Mouse (Mus musculus): ENCODE results near the gene Samd15. TPM values are rescaled to one million over a fixed set of nuclear protein-coding genes. Genes with fewer than 3 reads are reported as not detected.
"Not testable (repeated sequence)": the region's sequence is repeated elsewhere in the genome, so short reads cannot be mapped to it uniquely, and the experiment has no call there.

Gene Samd15
- total RNA-seq (2021), result under 1 TPM; 0.34 to 0.72 TPM

- intact Hi-C loops (cut with DNase I), result loop anchor here (5.0 kb wide), 1 partner anchor 52 kb away; the partner anchor contains the start of genes Gstz1 and Pomt2
- DNase-seq, result peak; percentile 46 to 55
Observed at GRCm38 (mm10) chr12:87199206-87199972, at the start of gene Samd15. Samd15 (plus strand) TSS chr12:87199723.

GRCm38 (mm10) chr12:87154448-87154847 lies 45.1 kb upstream of the Samd15 start:
- intact Hi-C loops (cut with DNase I), result not testable (repeated sequence)

GRCm38 (mm10) chr12:87157361-87157760 lies 42.2 kb upstream of the Samd15 start:
- intact Hi-C loops (cut with DNase I), result no loop called here

More at GRCm38 (mm10) chr12:87154448-87154847, 45.1 kb upstream of the Samd15 start:
- DNase-seq, result not testable (repeated sequence)

GRCm38 (mm10) chr12:87158099-87158498 lies 41.4 kb upstream of the Samd15 start:
- no peak for DNase-seq
- intact Hi-C loops (cut with DNase I), result no loop called here

More at GRCm38 (mm10) chr12:87157361-87157760, 42.2 kb upstream of the Samd15 start:
- DNase-seq, result no peak

GRCm38 (mm10) chr12:87160310-87160709 lies 39.2 kb upstream of the Samd15 start:
- intact Hi-C loops (cut with DNase I), result no loop called here
- no peak for DNase-seq

- DNase-seq, result no peak
- intact Hi-C loops (cut with DNase I), result no loop called here
Observed at GRCm38 (mm10) chr12:87160815-87161214, 38.7 kb upstream of the Samd15 start.

- intact Hi-C loops (cut with DNase I), result no loop called here
- no peak for DNase-seq
Observed at GRCm38 (mm10) chr12:87175194-87175946, 24.2 kb upstream of the Samd15 start.

GRCm38 (mm10) chr12:87177631-87178030 lies 21.9 kb upstream of the Samd15 start:
- intact Hi-C loops (cut with DNase I), result no loop called here
- DNase-seq, result no peak

- no peak for DNase-seq
- intact Hi-C loops (cut with DNase I), result no loop called here
Observed at GRCm38 (mm10) chr12:87193008-87193407, 6.5 kb upstream of the Samd15 start.

GRCm38 (mm10) chr12:87195069-87195468 lies 4.5 kb upstream of the Samd15 start:
- DNase-seq, result no peak
- intact Hi-C loops (cut with DNase I), result loop anchor here (5.0 kb wide), 1 partner anchor 48 kb away; the partner anchor contains the start of genes Gstz1 and Pomt2

GRCm38 (mm10) chr12:87196310-87196709 lies 3.2 kb upstream of the Samd15 start:
- DNase-seq, result no peak
- intact Hi-C loops (cut with DNase I), result loop anchor here (5.0 kb wide), 1 partner anchor 49 kb away; the partner anchor contains the start of genes Gstz1 and Pomt2

GRCm38 (mm10) chr12:87198792-87199191 lies 731 bp upstream of the Samd15 start:
- no peak for DNase-seq
- intact Hi-C loops (cut with DNase I), result loop anchor here (5.0 kb wide), 1 partner anchor 51 kb away; the partner anchor contains the start of genes Gstz1 and Pomt2

- DNase-seq, result peak; percentile 83 to 85
- intact Hi-C loops (cut with DNase I), result loop anchor here (5.0 kb wide), 1 partner anchor 53 kb away; the partner anchor contains the start of genes Gstz1 and Pomt2
Observed at GRCm38 (mm10) chr12:87199973-87200586, 557 bp downstream of the Samd15 start, which contains the start of gene Tmed8. Tmed8 (minus strand) TSS chr12:87200454.

- intact Hi-C loops (cut with DNase I), result no loop called here
- no peak for DNase-seq
Observed at GRCm38 (mm10) chr12:87201694-87202093, 2.2 kb downstream of the Samd15 start.

GRCm38 (mm10) chr12:87205789-87206188 lies 6.3 kb downstream of the Samd15 start:
- DNase-seq; intact Hi-C loops (cut with DNase I): not testable (repeated sequence)

- DNase-seq, result no peak
- intact Hi-C loops (cut with DNase I), result no loop called here
Observed at GRCm38 (mm10) chr12:87212844-87213606, 13.5 kb downstream of the Samd15 start.

GRCm38 (mm10) chr12:87216053-87216452 lies 16.5 kb downstream of the Samd15 start:
- no peak for DNase-seq
- intact Hi-C loops (cut with DNase I), result no loop called here

GRCm38 (mm10) chr12:87217596-87217995 lies 18.1 kb downstream of the Samd15 start:
- intact Hi-C loops (cut with DNase I), result no loop called here

GRCm38 (mm10) chr12:87219362-87219761 lies 19.8 kb downstream of the Samd15 start:
- peak in 1 of 2 experiments; percentile 7 for DNase-seq
- intact Hi-C loops (cut with DNase I), result no loop called here

More at GRCm38 (mm10) chr12:87217596-87217995, 18.1 kb downstream of the Samd15 start:
- no peak for DNase-seq

- no peak for DNase-seq
- intact Hi-C loops (cut with DNase I), result no loop called here
Observed at GRCm38 (mm10) chr12:87224950-87225349, 25.4 kb downstream of the Samd15 start.
